Mouse (Mus musculus) heart, postnatal 25 days (tissue): ENCODE data around the gene Diaph3. TPM values are rescaled to one million over a fixed set of nuclear protein-coding genes. Genes with fewer than 3 reads are reported as not detected.

Experiments used
- DNase-seq: peaks from one replicate; pipeline ENCODE4 v3.0.0; 2022; ENCODE audit warnings: low spot score
- intact Hi-C: fragments of 180-260 bp; cut with DNase I; formaldehyde crosslinking; loops from one replicate; pipeline ENCODE4 v1.15.1; 2025
- total RNA-seq, 2 experiments: library from RNA; stranded (reverse); gene quantifications; 2 replicates each; pipeline ENCODE4 v1.2.3; 2021

Gene Diaph3
- total RNA-seq = 1 to 10 TPM; 1.4 to 1.6 TPM

GRCm38 (mm10) chr14:87140963-87141486, at the start of gene Diaph3:
TSS of gene Diaph3 (minus strand) at chr14:87141235.
- intact Hi-C loops = loop anchor here (10.0 kb wide), 1 partner anchor 274 kb away; the partner anchor contains the start of gene Tdrd3

DNA sequence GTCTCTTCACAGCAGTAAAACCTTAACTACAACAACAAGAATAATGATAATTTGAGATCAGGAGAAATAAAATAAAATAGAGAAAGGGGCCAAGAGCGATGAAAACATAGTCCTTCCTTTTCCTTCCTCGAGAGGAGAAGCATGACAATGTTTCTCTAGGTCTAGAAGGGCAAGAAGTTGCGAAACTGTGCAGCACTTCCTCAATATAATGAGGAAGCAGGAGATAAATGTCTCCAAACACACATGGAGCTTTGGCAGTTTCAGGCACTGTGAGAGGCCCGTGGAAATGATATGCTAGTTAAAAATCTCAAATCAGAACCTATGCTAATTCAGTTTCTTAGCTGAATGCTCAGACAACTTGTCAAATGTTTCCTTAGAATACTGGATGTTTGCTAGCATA, 49.6 kb upstream of the Diaph3 start:
- intact Hi-C loops = no loop called here
- DNase-seq = no peak

More at GRCm38 (mm10) chr14:87140963-87141486, at the start of gene Diaph3:
- peak; percentile 89 for DNase-seq

GRCm38 (mm10) chr14:87171577-87171976, 30.5 kb upstream of the Diaph3 start:
- intact Hi-C loops = no loop called here
- no peak for DNase-seq

GRCm38 (mm10) chr14:87169151-87169550, 28.1 kb upstream of the Diaph3 start:
- no peak for DNase-seq
- intact Hi-C loops = no loop called here

DNA sequence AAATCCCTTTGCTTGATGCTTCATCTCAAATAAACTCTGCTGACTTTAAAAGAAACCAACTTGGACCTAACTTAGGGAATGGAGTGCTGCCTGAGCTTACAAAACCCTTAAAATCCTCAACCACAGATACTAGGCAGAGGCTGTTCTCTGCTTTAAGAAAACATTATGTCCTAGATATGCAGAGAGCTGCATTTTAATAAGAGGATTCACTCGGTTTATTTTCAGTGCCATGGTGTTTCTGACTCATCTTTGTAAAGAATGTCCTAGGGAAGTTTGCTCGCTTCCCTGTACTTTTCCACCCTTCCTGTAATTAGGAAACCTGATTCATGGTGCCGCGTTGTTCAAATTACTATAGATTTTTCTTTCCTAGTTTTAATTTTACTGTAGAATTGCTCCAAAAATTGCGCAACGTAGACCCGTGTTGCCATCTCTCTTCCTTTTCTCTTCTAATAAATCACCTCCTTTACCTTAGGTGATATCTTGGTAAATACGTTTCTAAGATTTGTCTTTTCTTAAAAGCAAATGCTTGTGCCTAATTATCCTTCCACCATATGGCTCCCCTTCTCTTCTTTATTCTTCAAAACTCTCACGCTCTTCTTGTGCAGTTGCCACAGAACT, 14.7 kb upstream of the Diaph3 start:
- intact Hi-C loops = no loop called here
- no peak for DNase-seq

DNA sequence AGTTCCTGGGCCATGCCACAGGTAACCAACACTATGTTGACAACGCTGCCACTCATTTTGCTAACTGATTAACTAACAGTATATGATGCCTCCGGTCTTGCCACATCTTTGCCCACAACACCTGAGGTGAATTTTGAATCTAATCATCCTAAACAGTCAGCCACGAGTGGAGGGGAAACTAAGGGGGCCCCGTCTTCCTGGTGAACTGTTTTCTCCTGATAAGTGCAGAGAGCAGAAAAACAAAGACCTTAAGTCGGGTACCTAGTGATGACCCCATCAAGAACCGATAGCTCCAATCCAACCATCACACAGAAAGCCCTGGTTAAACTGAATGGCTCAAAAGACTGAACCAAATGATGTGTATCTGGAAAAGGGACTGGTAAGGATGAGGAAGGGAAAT, 8.6 kb upstream of the Diaph3 start:
- intact Hi-C loops = loop anchor here (10.0 kb wide), 1 partner anchor 265 kb away; the partner anchor contains the start of gene Tdrd3
- no peak for DNase-seq

GRCm38 (mm10) chr14:87146704-87147103, 5.7 kb upstream of the Diaph3 start:
- intact Hi-C loops = loop anchor here (10.0 kb wide), 1 partner anchor 268 kb away; the partner anchor contains the start of gene Tdrd3
- DNase-seq = no peak

GRCm38 (mm10) chr14:87145351-87145750, 4.3 kb upstream of the Diaph3 start:
- intact Hi-C loops = loop anchor here (10.0 kb wide), 1 partner anchor 269 kb away; the partner anchor contains the start of gene Tdrd3
- no peak for DNase-seq

DNA sequence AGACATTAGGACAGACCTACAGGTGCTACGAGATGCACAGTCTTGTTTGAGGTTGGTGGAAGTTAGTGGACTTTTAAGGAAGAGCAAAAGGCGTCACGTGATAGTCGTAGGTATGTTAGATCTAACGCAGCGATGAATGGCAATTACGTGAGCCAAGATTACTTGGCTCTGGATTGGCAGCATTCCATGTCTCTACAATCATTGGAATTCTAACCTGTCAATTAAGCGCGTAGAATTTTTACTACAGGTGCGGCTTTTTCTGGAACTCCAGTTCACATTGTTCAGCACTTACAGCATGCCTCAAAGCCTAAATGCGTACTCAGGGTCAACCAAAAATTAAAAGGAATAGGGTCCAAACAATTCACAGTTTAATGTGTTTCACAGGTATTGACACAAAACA, 742 bp upstream of the Diaph3 start:
- intact Hi-C loops = loop anchor here (10.0 kb wide), 1 partner anchor 273 kb away; the partner anchor contains the start of gene Tdrd3
- no peak for DNase-seq

- intact Hi-C loops = loop anchor here (10.0 kb wide), 1 partner anchor 274 kb away; the partner anchor contains the start of gene Tdrd3
- DNase-seq = no peak
These were observed 590 bp downstream of the Diaph3 start for GRCm38 (mm10) chr14:87140327-87140962.

DNA sequence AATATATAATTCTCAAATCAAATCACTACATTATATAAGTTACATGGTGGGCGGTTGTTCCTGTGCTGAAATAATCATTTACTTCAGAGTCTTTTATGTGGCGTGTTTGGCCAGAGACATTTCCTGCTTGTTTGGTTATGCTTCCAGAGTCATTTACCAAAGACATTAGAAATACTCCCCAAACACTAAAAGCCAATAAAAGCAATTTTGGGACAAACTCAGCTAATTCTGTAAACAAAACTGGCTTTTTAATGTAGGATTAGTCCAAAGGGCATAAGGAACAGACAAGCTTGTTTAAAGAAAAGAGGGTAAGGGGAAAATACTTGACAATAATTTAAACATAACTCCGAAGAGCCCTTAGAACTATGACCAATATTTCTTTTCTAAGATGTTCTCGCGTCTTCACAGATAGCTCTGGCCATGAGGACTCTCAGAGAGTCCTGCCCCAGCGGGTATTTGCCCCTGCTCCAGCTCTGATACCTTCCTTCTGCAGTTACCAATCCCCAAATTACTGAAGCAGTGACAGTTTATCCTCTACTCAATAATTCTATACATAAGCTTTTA, 14.9 kb downstream of the Diaph3 start:
- no peak for DNase-seq
- intact Hi-C loops = no loop called here

DNA sequence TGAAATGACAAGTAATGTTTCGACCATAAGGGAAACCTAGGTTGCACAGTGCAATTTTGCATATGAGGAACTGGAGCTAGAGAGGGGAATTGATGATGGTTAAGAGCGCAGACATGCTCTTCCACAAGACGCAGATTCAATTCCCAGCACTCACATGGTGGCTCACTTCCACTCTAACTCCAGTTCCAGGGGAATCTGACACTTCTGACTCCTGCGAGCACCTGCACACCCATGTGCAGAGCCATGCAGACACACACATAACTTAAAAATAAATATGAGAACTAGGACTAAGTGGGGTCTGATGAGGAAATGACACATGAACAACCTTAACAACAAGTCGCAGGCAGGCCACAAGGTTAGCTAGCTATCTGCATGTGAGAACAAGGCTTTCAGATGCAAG, 15.5 kb downstream of the Diaph3 start:
- DNase-seq = no peak
- intact Hi-C loops = no loop called here

DNA sequence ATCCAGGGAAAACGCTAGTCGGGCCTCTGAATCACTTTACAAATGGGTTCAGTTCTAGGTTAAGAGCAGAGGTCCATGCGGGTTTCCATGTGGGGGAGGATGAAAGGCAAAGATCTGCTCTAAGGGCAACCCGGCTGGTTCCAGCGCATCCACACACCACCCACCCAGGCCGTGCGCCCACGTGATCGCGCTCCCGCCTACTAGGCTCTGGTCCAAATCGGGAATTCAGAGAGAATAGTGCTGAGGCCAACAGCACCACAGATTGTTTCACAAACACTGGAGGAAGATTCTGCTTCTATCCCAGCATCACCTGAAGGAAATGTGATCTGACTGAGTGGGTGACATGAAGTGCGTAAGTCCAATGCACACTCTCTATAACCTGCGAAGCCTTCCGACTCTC, 17.9 kb downstream of the Diaph3 start:
- no peak for DNase-seq
- intact Hi-C loops = no loop called here

DNA sequence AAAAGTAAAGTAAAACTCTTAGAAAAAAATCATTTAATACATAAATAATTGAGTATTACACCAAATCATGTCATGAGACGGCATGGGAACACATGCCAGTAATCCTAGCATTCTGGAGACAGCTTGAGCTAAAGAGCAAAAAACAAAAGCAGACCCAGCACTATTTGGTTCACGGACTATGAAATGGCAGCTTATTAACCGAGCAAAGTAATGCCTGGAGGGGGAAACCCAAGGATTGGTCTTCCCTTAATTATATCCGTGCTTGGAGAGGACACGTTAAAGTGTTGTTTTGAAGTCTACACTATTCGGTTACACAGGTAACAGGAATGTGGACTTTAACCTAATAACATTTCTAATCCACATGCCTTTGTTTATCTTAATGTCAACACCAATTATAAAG, 19.2 kb downstream of the Diaph3 start:
- intact Hi-C loops = no loop called here
- DNase-seq = no peak

- intact Hi-C loops = no loop called here
- no peak for DNase-seq
These were observed 30.4 kb downstream of the Diaph3 start for GRCm38 (mm10) chr14:87110634-87111033.

- no peak for DNase-seq
- intact Hi-C loops = no loop called here
These were observed 41.5 kb downstream of the Diaph3 start for GRCm38 (mm10) chr14:87099380-87100088.

DNA sequence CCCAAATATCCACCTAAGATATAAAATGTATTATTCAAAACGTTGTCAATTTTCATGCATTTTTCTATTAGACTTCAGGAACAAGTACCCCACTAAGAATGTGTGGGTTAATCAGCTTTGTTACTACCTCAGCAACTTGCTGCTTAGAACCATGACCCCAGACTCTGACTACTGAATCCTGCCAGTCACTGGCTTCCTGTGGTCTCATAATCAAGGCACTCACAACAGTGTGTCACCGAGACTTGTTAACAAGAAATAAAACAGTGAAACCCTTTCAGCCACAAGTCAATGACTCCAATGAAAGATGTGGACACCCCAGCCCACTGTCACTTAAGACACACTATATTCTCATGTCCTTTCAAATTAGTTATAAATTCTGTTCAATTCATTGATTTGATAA, 42.9 kb downstream of the Diaph3 start:
- DNase-seq = no peak
- intact Hi-C loops = no loop called here

DNA sequence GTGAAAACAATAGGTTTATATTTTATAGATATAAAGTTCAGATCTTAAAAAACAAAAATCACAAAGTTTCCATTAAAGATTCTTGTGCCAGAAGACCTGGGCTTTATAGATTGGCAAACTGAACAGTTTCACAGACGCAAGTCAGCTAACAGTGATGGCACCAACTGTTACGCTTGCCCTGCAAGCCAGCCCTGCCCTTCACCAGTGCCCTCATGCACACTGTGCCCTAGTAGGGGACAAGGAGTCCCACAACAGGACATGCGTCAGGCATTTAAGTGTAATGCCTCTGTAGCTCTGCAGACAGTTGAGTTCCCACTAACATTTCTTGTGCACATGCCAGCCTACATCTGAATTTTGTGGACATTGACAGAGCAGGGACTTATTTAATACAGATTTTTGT, 49.5 kb downstream of the Diaph3 start:
- DNase-seq = no peak
- intact Hi-C loops = no loop called here

GRCm38 (mm10) chr14:87091108-87091507, 49.9 kb downstream of the Diaph3 start:
- intact Hi-C loops = no loop called here
- no peak for DNase-seq

GRCm38 (mm10) chr14:87088928-87089327, 52.1 kb downstream of the Diaph3 start:
- no peak for DNase-seq
- intact Hi-C loops = no loop called here
